Mouse (Mus musculus): Measurements from ENCODE around the gene Tmem200b.

Tmem200b gene

DNA sequence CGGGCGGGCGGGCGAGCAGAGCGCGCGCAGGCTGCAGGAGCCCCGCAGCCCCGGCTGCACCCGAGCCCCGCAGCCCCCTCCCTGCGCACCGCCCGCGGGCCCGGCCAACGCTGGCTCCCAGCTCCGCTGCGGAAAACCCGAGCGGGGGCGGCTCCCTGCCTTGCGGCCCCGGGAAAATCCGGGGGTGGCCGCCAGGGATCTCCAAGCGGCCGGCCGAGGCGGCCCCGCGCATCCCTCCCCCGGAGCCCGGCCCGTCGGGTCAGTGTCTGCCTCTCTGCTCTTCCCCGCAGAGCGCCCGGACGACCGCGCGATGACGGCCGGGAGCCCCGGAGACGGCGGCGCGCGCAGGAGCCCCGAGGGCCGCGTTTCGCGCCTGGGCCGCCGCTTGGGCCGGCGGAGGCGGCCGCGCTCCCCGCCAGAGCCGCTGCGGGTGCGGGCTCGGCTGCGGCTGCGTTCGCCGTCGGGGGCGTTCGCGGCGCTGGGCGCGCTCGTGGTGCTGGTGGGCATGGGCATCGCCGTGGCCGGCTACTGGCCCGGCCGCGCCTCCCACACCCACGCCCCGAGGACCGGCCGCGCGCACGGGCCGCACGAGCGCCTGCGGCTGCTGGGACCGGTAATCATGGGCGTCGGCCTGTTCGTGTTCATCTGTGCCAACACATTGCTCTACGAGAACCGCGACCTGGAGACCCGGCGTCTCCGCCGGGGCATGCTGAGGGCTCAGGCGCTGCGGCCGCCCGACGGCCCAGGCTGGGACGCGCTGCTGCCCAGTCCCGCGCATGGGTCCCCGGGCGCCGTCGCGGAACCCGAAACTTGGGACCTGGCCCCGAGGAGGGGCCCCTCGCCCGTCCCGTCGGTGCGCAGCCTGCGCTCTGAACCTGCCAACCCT, at the start of gene Tmem200b:
Gene Tmem200b (plus strand): TSS at position 311 of the 886 bp plus-strand sequence.
- no peak for DNase-seq (ENCODE audit: low read depth, low spot score)

DNA sequence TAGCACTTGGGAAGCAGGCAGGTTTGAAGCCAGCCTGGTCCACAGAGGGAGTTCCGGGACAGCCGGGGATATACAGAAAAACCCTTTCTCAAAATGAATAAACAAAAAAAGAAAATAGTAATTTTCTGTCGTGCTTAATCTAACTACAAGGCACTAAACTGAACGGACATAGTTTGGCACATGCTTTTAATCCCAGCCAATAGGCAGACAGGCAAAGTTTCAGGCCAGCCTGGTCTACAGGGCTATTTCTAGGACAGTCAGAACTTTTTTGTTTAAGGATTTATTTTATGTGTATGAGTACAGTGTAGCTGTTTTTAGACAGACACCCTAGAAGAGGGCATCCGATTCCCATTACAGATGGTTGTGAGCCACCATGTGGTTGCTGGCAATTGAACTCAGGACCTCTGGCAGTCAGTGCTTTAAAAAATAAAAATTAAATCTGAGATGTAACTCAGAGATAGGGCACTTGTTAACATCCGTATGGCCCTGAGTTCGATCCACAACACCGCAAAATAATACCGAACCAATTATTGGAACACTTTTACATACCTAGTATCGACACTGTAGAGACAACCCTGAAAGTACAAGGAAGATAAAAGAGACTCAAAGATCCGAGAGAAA, 48.8 kb upstream of the Tmem200b start:
- no peak for DNase-seq (ENCODE audit: low read depth, low spot score)

- peak; percentile 87 for DNase-seq (ENCODE audit: low read depth, low spot score)
Observed at GRCm38 (mm10) chr4:131873293-131874168, 48.0 kb upstream of the Tmem200b start, which contains the start of gene Srsf4. Gene Srsf4, plus strand, starts transcription at chr4:131873617.

GRCm38 (mm10) chr4:131874169-131874536, 47.4 kb upstream of the Tmem200b start:
- DNase-seq (ENCODE audit: low read depth, low spot score): no peak

DNA sequence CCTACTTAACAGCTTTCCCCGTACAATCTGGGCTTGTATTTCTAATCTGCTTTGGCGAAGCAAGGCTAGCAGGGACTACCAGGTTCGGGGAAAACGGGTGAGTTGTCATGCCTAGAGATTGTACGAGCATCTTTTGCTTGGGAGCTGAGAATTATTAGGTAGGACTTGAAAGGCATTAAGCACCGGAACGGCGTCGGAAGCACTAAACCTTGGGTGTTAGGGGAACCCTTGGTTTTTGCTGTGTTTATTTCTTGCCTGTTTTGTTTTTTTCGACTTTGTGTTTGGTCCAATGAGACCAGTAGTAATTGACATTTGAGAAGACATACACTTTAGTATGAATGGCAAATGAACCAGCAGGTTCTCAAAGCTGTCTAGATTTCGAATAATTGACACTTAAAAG, 47.0 kb upstream of the Tmem200b start:
- DNase-seq (ENCODE audit: low read depth, low spot score): no peak

DNA sequence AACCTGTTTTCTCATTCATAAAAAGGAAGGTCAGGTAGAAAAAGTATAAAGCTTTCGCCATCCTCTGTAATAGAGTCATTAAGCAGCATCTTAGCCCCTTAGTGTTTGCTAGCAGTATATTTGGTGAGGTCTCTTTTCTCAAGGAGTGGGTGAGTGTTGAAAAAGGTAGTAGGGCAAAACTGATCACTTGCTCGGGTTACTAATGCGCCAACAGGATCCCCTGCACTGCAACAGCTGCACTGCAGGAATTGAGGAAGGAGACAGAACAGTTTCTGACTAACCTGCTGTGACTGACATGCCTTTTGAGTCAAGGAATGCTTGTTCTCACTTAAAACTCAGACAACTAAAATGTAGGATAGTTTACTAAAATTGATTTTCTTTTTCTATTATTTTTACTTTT, 46.3 kb upstream of the Tmem200b start:
- no peak for DNase-seq (ENCODE audit: low read depth, low spot score)

DNA sequence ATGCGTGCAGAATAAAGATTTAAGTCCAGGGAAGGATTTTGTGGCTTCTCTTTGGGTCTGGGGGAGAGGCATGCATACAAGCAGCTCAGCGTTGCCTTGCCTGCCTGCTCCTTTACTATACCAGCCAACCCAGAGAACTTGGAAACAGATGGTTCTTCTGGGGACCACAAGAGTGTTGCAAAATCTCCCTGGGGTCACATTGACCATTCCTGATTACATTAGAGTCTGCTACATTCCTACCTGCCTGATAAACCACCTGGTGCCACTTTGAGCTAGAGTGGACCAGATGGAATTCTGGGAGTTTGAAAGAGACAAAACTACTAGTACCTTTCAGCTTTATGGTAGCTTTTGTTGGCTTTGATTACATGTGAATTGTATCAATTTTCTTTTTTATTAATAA, 44.7 kb upstream of the Tmem200b start:
- DNase-seq (ENCODE audit: low read depth, low spot score): no peak

GRCm38 (mm10) chr4:131879692-131880091, 41.9 kb upstream of the Tmem200b start:
- DNase-seq (ENCODE audit: low read depth, low spot score): no peak

DNA sequence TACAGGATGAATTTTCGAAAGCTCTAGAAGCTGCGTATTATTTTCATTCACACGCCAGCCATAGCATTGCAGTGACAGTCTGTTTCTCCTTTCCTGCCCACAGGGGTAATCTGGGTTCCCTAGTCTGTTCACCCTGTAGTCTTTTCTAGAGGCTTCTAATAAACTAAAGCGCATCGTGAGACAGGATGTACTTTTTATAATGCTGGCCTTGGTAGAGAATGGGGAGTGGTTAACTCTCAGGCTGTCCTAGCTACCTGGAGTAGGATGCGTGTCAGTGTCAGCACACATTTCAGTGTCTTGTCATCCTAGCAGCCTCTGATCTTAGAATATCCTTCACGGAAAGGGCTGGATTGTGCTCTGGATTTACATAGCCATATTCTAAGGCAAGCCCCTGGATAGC, 40.3 kb upstream of the Tmem200b start:
- no peak for DNase-seq (ENCODE audit: low read depth, low spot score)

GRCm38 (mm10) chr4:131883571-131883970, 38.0 kb upstream of the Tmem200b start:
- no peak for DNase-seq (ENCODE audit: low read depth, low spot score)

GRCm38 (mm10) chr4:131885376-131885775, 36.2 kb upstream of the Tmem200b start:
- DNase-seq (ENCODE audit: low read depth, low spot score): no peak

DNA sequence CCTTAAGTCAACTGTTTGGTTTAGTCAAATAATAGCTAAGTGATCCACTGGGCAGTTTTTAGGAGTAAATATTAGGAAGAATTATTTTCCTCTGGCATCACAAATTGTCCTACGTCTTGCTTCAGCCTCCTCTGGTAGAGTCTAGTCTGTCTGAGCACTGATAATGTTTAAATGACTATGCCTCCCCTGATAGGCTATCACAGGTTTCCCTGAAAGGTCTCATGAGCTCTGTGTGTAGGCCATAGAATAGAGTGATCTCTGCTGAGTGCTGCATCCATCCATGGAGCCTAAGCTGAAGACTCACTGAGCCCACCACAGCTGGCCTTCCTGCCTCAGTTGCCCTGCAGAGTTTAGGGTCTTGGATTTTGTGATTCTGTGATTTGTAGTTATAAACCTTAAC, 33.0 kb upstream of the Tmem200b start:
- no peak for DNase-seq (ENCODE audit: low read depth, low spot score)

GRCm38 (mm10) chr4:131890692-131891091, 30.9 kb upstream of the Tmem200b start:
- DNase-seq (ENCODE audit: low read depth, low spot score): no peak

DNA sequence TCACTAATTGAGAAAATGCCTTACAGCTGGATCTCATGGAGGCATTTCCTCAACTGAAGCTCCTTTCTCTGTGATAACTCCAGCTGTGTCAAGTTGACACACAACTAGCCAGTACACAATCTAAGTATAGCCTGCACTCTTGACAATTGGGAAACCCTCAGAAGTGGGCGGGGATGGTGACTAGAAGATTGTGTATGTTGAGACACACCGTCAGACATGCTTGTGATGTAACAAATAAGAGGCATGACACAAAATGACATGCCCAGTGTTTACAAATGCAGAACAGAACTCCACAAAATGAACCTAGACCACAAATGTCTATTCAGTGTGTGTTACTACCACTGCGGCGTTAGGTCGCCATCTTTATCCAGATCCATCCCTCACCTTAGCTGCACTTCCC, 24.5 kb upstream of the Tmem200b start:
- DNase-seq (ENCODE audit: low read depth, low spot score): no peak

DNA sequence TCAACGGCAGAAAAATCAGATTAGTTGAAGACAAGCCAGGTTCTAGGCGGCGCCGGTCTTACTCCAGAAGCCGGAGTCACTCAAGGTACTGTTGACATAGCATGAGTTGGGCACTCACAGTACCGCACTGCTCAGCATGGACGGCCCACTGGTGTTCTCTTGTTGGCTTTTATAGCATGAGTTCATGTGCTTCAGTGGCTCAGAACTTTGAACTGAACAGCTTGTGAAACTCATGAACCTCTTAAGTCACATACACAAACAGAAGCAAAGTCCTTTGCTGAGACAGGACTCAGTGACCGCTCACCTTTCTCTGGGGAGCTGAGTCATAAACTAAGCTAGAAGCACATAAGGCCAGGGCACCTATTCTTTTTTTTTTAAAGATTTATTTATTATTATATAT, 23.8 kb upstream of the Tmem200b start:
- no peak for DNase-seq (ENCODE audit: low read depth, low spot score)

- DNase-seq (ENCODE audit: low read depth, low spot score): no peak
Observed at GRCm38 (mm10) chr4:131898503-131899179, 22.9 kb upstream of the Tmem200b start.

DNA sequence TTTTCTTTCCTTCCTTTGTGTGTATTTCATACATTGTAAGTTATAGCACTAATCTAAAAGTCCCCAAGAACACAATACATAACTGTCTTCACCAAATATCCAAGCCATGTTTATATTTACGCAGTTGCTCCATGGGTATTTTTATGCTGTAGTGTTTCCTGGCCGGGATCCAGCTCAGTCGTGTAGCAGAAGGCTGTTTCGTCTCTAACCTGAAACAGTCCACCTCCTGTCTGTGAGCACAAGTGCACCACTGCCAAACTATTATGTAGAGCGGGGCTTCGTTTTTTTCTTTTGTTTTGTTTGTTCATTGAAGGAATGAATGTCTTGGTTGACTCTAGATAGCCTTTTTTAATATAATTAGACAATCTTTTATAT, 22.4 kb upstream of the Tmem200b start:
- no peak for DNase-seq (ENCODE audit: low read depth, low spot score)

GRCm38 (mm10) chr4:131901090-131901489, 20.5 kb upstream of the Tmem200b start:
- no peak for DNase-seq (ENCODE audit: low read depth, low spot score)

GRCm38 (mm10) chr4:131904478-131904877, 17.1 kb upstream of the Tmem200b start:
- no peak for DNase-seq (ENCODE audit: low read depth, low spot score)

DNA sequence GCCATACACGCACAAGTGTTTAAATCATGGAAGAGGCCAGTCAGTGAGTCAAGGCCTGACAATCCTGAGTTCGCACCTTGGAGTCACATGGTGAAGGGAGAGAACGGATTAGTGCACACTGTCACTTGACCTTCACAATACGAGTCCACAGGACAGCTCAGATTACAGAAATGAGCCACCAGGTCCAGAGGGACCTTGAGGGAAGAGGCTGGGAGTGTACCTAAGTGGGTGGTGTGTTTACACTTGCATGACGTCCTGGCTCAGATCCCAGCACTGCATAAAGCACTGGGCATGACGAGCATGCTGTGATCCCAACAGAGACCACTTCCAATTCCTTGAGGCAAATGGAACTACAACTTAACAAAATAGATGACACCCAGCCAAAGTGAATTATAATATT, 15.1 kb upstream of the Tmem200b start:
- no peak for DNase-seq (ENCODE audit: low read depth, low spot score)

- no peak for DNase-seq (ENCODE audit: low read depth, low spot score)
Observed at GRCm38 (mm10) chr4:131907912-131908311, 13.7 kb upstream of the Tmem200b start.

Data from retina, adult 2 months (tissue).